Mouse (Mus musculus) megakaryocyte, adult 5-6 weeks (primary cell): ENCODE data around the gene Myom3. TPM values are rescaled to one million over a fixed set of nuclear protein-coding genes. Genes with fewer than 3 reads are reported as not detected.

ENCODE experiments used
- ATAC-seq: 2 replicates; pipeline ENCODE4 v1.8.0; 2016; ENCODE audit warnings: mild to moderate bottlenecking, inconsistent platforms; ENCODE audit not compliant: poor library complexity, severe bottlenecking
- total RNA-seq, 2 experiments: library from RNA; stranded (forward) in 1 of 2; stranded (reverse) in 1 of 2; fragments of 153-499, 151-499 nt in 1 of 2; fragments of 221-1000, 200-1000 nt in 1 of 2; gene quantifications; 2 replicates each; pipeline versions ENCODE4 v1.2.3 to v1.2.4; 2015 to 2017

The Myom3 gene
- total RNA-seq, 2 experiments from 2014 or later: not detected

DNA sequence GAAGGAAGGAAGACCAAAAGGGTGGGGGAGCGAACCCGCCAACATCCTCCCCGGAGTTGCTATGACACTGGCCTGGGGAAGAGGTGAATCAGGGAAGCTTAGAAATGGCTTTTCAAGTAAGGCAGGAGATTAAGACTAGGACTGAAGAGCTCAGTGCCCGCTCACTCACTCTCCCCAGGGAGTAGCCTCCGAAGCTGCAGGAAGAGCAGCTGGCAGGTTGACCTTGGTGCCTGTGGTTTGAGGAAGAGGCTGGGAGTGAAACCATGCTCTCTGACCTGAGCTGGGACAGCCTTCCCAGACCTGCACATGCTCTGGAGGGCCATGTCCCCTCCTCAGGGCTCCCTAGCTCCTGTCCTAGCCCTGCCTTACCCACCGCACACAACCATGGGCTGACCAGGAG, 690 bp upstream of the Myom3 start:
- ATAC-seq: no peak

DNA sequence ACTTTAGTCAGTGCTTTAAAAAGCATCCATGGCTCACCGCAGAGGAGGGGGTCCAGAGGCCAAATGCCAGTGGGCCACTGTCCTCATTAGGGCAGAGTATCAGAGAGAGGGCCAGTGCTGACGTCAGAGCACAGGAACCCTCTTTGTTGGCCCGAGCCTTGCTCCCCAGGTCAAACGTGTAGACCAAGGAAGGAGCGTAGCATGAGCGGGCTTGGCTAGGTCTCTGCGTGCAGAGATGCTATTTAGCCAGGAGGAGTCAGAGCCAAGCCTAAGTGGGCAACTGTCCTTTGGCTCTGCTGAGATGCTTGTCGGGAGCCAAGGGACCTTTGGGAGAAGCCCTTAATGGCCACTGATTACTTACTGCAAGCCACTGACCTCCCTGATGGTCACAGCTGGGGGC, 1.5 kb downstream of the Myom3 start:
- no peak for ATAC-seq

DNA sequence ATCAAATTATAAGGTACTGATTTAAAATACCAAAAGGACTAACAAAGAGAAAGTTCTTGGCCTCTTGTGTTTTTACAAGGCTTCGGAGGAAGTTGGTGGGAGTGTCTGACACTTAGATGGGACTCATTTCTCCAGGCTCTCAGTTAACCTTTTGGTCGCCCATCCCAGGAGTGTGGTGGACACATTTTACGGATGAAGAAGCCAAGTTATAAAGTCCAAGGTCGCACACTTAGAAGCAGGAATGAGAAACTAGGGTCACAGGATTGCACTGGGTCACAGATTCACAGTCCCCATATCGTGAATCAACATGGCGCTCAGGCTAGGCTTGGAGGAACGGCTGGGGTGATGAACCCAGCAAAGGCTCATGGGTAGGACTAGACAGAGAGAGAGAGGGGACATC, 2.1 kb downstream of the Myom3 start:
- ATAC-seq: no peak

DNA sequence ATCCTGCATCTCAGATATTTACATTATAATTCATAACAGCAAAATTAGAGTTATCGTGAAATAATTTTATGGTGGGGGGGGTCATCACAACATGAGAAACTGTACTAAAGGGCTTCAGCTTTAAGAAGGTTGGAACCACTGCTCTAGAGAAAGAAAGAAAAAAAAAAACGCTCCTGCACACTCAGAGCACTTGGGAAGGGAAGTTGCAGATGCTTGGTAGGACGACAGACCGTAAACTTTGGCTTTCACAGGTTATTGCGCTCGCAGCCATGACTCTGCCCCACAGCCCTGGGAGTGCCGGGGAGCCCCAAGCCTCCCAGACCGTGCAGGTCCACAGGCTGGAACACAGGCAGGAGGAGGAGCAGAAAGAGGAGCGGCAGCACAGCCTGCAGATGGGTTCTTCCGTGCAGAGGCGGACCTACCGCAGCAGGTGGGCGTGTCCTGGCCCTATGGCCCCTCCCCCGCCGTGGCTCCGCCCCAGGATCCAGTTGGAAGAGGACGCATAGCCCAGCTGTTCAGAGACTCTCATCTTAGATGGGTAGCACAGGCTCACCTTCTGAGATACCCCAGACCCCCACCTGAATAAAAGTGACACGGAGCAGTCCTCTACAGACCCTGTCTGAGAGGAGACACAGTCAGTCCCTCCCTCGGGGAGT, 2.9 kb downstream of the Myom3 start:
- peak; percentile 64 for ATAC-seq

DNA sequence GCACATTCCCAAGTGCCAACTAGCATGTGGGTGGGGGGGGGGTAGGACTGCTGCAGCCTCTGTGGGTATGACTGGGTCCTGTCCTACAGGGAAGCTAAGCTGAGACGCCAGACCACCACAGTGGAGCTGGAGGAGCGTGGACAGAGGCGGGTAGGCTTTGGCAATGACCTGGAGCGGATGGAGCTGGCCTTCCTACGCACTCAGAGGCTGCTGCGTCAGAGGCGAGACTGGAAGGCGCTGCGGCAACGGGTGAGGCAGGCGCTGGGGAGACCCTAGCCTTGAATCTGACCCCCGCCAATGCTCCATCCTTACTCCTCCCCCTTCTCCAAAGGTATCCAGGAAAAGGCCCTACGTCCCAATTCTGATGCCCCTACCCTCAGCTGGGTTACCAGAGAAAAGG, 5.2 kb downstream of the Myom3 start:
- ATAC-seq: no peak

DNA sequence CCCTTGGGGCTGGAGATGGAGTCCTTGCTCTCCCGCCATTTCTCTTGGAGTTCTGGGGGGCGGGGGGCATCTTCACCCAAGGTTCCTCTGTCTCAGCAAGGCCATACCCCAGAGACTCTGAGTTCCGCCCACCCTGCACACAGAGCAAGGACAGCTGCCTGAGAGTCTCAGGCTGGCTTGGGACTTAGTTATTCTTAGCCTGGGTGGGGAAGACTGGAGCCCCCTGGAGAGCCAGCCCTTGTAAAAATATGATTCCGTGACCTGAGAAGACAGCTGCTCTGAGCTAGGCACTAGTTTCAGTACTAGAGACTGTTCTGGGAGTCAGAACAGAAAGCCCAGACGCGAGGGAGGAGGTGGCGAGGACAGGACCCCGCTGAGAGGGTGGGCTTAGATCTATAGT, 6.2 kb downstream of the Myom3 start:
- ATAC-seq: no peak

- no peak for ATAC-seq
Observed at GRCm38 (mm10) chr4:135766976-135767375, 7.5 kb downstream of the Myom3 start.

DNA sequence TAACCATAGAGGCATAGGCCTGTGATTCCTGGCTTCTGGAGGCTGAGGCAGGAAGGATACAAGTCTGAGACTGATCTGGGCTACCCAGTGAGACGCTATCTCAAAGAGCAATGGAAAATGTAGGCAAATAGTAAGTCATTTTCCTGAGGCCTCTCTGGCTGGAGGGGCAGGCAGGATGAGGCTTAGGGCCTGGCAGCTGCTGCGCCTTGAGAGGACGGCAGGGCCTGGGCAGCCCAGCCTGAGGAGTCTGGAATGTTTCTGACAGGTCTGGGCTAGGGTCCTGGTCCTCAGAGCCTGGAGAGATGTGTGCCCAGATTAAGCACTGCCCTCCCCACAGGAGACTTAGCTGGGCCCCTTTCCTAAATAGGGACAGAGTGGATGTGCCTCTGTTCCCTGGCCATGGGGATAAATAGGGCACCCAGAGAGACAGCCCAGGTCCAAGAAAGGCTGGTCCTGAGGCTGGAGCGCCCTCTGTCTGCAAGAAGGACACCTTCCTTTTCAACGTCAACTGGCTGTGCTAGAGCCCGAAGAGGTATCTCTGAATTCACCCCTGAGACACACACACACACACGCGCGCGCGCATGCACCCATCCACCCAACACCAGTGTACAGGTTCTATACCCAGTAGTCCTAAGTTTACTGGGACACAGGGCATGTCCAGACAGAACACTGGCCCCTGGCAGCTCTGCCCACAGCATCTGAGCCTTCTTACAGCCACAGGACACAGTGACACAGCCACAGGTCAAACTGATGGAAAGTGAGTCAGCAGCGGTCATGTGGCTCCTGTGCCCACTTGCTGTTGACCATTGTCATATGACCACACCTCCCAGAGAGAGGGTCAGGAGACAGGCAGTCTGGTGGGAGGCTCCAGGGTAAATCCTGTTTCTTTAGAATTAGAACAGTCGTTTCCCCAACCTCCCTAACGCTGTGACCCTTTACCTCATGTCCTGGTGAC, 9.3 kb downstream of the Myom3 start:
- no peak for ATAC-seq

- no peak for ATAC-seq
Observed at GRCm38 (mm10) chr4:135770611-135771305, 11.2 kb downstream of the Myom3 start.

DNA sequence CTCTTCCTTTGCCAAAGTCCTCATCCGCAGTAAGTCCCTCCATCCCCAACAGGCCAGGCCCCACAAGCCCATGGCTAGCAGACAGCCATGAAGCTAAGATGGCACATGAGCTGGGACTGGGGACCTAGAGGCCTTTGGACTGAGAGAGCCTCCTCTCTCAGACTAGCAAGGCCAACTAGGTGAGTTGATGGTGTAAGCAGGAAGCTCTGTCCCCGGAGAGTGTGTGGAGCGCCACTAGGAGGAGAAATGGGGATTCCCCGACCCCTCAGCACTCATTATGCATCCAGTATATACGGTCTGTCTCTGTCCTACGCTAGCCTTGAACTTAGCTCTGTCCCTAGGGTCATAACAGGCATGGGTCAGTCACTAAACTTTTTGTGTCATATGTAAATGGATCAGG, 12.1 kb downstream of the Myom3 start:
- ATAC-seq: no peak

GRCm38 (mm10) chr4:135772671-135773070, 13.2 kb downstream of the Myom3 start:
- ATAC-seq: no peak

GRCm38 (mm10) chr4:135774496-135774895, 15.0 kb downstream of the Myom3 start:
- no peak for ATAC-seq

- ATAC-seq: no peak
Observed at GRCm38 (mm10) chr4:135776850-135777249, 17.3 kb downstream of the Myom3 start.

DNA sequence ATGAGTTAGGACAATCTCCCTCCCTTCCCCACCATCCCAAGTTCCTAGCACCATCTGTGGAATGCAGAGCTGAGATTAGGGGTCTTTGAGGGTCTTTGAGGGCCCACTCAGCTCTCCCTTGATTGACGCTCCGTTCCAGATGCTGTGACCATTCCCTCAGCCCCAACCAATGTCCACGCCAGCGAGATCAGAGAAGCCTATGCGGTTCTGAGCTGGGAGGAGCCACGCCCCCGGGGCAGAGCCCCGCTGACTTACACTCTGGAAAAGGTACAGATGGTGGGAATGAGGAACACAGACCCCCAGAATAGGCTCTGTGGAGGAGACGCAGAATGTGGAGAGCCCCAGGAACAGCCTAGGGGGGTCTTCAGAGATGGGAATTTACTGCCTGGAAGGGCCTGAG, 20.1 kb downstream of the Myom3 start:
- no peak for ATAC-seq

GRCm38 (mm10) chr4:135780255-135780654, 20.7 kb downstream of the Myom3 start:
- ATAC-seq: no peak

DNA sequence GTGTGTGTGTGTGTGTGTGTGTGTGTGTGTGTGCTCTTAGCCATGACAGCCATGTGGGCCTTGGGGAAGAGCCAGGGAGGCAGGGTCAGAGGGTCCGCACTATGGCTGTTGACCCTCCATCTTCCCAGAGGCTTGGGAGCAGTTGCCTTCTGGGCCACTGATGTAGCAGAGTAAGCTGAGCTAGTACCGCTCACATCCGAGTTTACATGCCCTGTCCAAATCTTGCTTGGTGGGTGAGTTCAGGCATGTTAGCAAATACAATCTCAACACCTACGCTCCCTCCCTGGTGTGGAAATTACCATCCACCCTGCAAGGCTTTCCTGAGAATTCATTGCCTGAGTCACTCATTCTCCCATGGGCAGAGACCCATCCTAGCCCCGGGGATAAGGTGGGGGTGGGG, 21.8 kb downstream of the Myom3 start:
- no peak for ATAC-seq

- no peak for ATAC-seq
Observed at GRCm38 (mm10) chr4:135786581-135786980, 27.1 kb downstream of the Myom3 start.

GRCm38 (mm10) chr4:135787271-135787670, 27.8 kb downstream of the Myom3 start:
- no peak for ATAC-seq

DNA sequence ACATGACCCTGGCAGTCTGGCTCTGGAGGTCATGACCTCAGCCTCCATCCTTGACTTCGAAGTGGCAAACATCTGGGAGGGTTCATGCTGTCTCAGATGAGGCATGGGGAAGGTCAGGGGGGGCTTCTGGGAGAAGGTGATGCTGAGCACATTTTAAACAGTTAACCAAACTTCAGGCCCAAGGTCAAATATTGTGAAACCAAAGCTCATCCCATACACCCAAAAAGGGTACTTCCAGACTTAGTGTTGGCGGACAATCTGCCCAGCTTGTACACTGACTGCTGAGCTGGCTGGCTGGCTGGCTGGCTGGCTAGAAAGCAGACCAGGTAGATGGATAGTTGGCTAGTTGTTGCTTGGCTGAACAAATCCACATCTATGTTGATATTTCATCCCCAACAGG, 29.6 kb downstream of the Myom3 start:
- ATAC-seq: no peak

DNA sequence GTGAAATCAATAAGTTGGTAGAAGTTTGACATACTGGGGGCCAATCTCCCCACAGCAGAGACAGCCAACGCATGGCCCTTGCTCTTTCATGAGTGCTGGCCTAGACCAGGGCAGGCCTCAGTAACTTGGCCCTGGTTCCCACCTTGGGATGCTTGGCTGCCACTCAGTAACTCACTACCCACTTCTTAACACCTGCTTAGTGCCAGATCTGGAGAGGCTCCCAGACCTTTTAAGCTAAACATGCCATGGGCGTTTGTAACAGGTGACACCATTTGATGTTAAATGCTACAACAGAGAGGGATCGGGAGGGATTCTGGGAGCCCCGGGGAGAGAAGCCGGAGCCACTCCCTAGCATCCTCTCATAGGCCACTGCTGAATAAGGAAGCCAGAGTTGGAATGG, 33.3 kb downstream of the Myom3 start:
- ATAC-seq: no peak

DNA sequence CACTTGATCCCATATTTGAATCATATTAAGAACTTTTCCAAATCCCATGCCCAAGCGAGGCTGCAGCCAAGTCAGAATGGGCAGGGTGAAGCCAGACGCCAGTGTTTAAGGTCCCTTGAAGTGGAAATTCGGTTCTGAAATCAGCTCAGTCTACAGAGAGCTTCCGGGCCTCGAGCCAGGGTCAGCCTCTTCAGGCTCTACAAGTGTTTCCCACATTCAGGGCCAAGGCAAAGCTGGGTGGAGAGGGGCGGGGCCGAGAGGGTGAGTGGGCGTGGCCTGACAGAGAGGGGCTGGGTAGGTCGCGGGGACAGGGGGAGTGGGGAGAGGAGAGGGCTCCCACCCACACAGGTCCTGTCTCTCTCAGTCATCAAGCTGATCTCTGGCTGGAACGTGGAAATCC, 38.4 kb downstream of the Myom3 start:
- ATAC-seq: no peak

GRCm38 (mm10) chr4:135801543-135801942, 42.0 kb downstream of the Myom3 start:
- peak; percentile 87 for ATAC-seq
